Mouse (Mus musculus): ENCODE measurements around the gene Cfap36. TPM values are rescaled to one million over a fixed set of nuclear protein-coding genes. Genes with fewer than 3 reads are reported as not detected.

Gene Cfap36
- total and polyA plus RNA-seq, 2 experiments = 2.7 to 18.4 TPM

DNA sequence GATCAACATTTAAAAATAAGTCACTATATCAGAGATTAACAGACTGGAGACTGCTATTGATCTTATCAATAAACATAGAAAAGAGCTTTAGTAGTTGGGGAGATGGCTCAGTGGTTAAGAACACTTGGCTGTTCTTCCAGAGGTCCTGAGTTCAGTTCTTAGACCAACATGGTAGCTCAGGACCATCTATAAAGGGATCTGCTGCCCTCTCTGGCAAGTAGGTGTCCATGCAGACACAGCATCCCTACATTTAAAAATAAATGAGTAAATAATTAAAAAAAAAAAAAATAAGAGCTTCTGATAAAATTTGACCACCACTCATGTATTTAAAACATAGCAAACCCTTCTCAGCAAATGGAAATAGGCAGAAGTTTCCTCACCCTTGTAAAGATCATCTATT lies 9.2 kb downstream of the Cfap36 start:
- Histone ChIP-seq H3K4me3 (ENCODE audit: insufficient read depth, low read depth, low read length) (no peak overlapping the region), H3K27ac (replicated peaks; ENCODE audit: insufficient read depth, low read depth, low read length) (no peak overlapping the region), H3K36me3 (ENCODE audit: control insufficient read depth, insufficient read depth, low read length) (peaks cover 7% of the 10 kb centered on the region), H3K27me3 (ENCODE audit: control insufficient read depth, insufficient read depth, low read length) (no peaks in the 10 kb centered on the region), H3K4me1 (ENCODE audit: control insufficient read depth, insufficient read depth, low read length) (no peaks in the 10 kb centered on the region), H3K9ac (ENCODE audit: low read depth, low read length) (no peak overlapping the region), H3K79me2 (ENCODE audit: control insufficient read depth, insufficient read depth, low read length) (no peaks in the 10 kb centered on the region)
- no peak for DNase-seq (ENCODE audit: extremely low read depth, low read depth, low spot score)
- no peak for TF ChIP-seq CTCF (IDR thresholded peaks at IDR 0.05; ENCODE audit: low read depth, low read length)
- TF ChIP-seq POLR2A (IDR thresholded peaks at IDR 0.05; ENCODE audit: extremely low read depth, insufficient read depth, low read length) = no peak

DNA sequence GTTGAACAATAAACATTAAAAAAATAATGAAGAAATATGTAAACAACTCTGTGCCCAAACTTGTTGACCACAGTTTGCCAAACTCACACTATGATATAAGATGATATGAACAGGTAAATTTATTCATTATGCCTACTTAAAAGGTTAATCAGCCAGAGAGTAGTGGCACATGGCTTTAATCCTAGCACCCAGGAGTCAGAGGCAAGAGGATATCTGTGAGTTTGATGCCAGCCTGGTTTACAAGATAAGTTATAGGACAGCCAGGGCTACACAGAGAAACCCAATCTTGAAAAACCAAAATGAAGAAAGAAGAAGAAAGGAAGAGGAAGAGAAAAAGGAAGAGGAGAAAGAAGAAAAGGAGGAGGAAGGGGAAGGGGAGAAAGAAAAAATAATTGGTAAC lies 9.8 kb downstream of the Cfap36 start:
- H3K9ac ChIP-seq (ENCODE audit: low read depth, low read length) = no peak overlapping the region
- H3K27me3 ChIP-seq (ENCODE audit: control insufficient read depth, insufficient read depth, low read length) = no peaks in the 10 kb centered on the region
- DNase-seq (ENCODE audit: extremely low read depth, low read depth, low spot score) = no peak
- no peaks in the 10 kb centered on the region for H3K4me1 ChIP-seq (ENCODE audit: control insufficient read depth, insufficient read depth, low read length)
- TF ChIP-seq CTCF (IDR thresholded peaks at IDR 0.05; ENCODE audit: low read depth, low read length) (no peak), POLR2A (IDR thresholded peaks at IDR 0.05; ENCODE audit: extremely low read depth, insufficient read depth, low read length) (no peak)
- H3K36me3 ChIP-seq (ENCODE audit: control insufficient read depth, insufficient read depth, low read length) = peaks cover 7% of the 10 kb centered on the region
- H3K79me2 ChIP-seq (ENCODE audit: control insufficient read depth, insufficient read depth, low read length) = no peaks in the 10 kb centered on the region
- no peak overlapping the region for H3K27ac ChIP-seq (replicated peaks; ENCODE audit: insufficient read depth, low read depth, low read length)
- H3K4me3 ChIP-seq (ENCODE audit: insufficient read depth, low read depth, low read length) = no peak overlapping the region

DNA sequence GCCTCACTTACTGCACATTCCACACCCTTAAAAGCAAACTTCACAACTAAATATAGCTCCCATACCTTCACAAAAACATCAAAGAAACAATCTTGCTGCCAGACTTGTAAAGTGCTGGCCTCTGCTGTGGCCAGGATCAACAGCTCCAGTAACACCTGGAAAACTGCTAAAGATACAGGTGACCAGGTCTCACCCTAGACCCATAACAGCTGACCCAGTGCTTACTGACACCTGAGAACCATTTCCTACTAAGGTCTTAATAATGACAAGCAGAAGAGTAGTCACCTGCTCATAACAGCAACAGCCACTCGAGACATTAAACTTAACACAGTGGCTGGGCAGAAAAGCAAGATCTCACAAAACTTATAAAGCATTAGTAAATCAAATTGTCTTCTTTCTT lies 13.6 kb downstream of the Cfap36 start:
- 91% methylated on average over 1 of the region's 1 CpGs for WGBS
- TF ChIP-seq POLR2A (IDR thresholded peaks at IDR 0.05; ENCODE audit: extremely low read depth, insufficient read depth, low read length) (no peak), CTCF (IDR thresholded peaks at IDR 0.05; ENCODE audit: low read depth, low read length) (no peak)
- peaks cover 7% of the 10 kb centered on the region for H3K4me1 ChIP-seq (ENCODE audit: control insufficient read depth, insufficient read depth, low read length)

DNA sequence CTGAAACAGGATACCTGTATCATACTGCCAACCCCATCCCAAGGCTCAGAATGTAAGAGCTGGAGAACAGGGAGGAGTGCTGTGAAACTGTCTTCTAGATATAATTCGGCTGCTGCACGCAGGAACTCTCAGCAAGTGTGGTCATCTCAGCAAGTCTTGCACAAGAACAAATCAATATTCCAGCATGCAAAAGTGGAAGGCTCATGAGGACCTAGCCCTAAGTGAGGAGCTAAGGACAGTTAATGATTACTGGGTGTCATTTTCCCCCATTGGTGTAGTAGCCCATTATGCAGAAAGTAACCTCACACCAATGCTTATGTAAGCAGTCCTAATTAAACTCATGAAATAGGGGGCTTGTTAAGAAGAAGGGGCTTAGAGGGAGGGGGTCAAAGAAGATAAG lies 18.3 kb downstream of the Cfap36 start:
- Histone ChIP-seq H3K36me3 (ENCODE audit: control insufficient read depth, insufficient read depth, low read length) (peaks cover 29% of the 10 kb centered on the region), H3K27ac (replicated peaks; ENCODE audit: insufficient read depth, low read depth, low read length) (no peak overlapping the region), H3K4me1 (ENCODE audit: control insufficient read depth, insufficient read depth, low read length) (peaks cover 7% of the 10 kb centered on the region), H3K9ac (ENCODE audit: low read depth, low read length) (no peak overlapping the region), H3K79me2 (ENCODE audit: control insufficient read depth, insufficient read depth, low read length) (no peaks in the 10 kb centered on the region), H3K27me3 (ENCODE audit: control insufficient read depth, insufficient read depth, low read length) (no peaks in the 10 kb centered on the region), H3K4me3 (ENCODE audit: insufficient read depth, low read depth, low read length) (no peak overlapping the region)
- TF ChIP-seq POLR2A (IDR thresholded peaks at IDR 0.05; ENCODE audit: extremely low read depth, insufficient read depth, low read length) (no peak), CTCF (IDR thresholded peaks at IDR 0.05; ENCODE audit: low read depth, low read length) (no peak)
- 33% methylated on average over 2 of the region's 2 CpGs for WGBS
- peak; percentile 88 for DNase-seq (ENCODE audit: extremely low read depth, low read depth, low spot score)

More for the DNA sequence above, 13.6 kb downstream of the Cfap36 start:
- DNase-seq (ENCODE audit: extremely low read depth, low read depth, low spot score) = no peak
- Histone ChIP-seq H3K36me3 (ENCODE audit: control insufficient read depth, insufficient read depth, low read length) (peaks cover 25% of the 10 kb centered on the region), H3K27ac (replicated peaks; ENCODE audit: insufficient read depth, low read depth, low read length) (no peak overlapping the region), H3K9ac (ENCODE audit: low read depth, low read length) (no peak overlapping the region), H3K27me3 (ENCODE audit: control insufficient read depth, insufficient read depth, low read length) (no peaks in the 10 kb centered on the region), H3K79me2 (ENCODE audit: control insufficient read depth, insufficient read depth, low read length) (no peaks in the 10 kb centered on the region), H3K4me3 (ENCODE audit: insufficient read depth, low read depth, low read length) (no peak overlapping the region)

DNA sequence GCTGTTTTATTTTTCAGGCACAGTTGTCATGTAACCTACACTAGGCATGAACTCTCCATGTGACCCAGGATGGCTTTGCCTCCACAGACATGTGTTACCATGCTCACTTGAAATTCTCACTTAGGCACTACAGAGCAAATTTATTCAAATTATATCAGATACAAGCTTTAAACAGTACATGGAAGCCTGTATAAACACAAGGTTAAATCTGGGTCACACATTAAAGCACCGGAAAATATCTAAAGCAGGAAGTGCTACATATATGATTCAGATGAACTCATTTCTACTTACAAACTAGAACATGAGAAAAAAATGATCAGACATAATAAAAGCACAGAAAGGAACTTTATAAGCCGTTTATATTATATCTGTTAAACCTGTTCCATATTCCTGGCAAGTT lies 22.5 kb downstream of the Cfap36 start:
- WGBS = 85% methylated on average over 2 of the region's 2 CpGs
- Histone ChIP-seq H3K36me3 (ENCODE audit: control insufficient read depth, insufficient read depth, low read length) (peaks cover 44% of the 10 kb centered on the region), H3K27ac (replicated peaks; ENCODE audit: insufficient read depth, low read depth, low read length) (no peak overlapping the region), H3K4me1 (ENCODE audit: control insufficient read depth, insufficient read depth, low read length) (peaks cover 7% of the 10 kb centered on the region), H3K9ac (ENCODE audit: low read depth, low read length) (no peak overlapping the region), H3K4me3 (ENCODE audit: insufficient read depth, low read depth, low read length) (no peak overlapping the region), H3K79me2 (ENCODE audit: control insufficient read depth, insufficient read depth, low read length) (no peaks in the 10 kb centered on the region), H3K27me3 (ENCODE audit: control insufficient read depth, insufficient read depth, low read length) (no peaks in the 10 kb centered on the region)
- TF ChIP-seq CTCF (IDR thresholded peaks at IDR 0.05; ENCODE audit: low read depth, low read length) (no peak), POLR2A (IDR thresholded peaks at IDR 0.05; ENCODE audit: extremely low read depth, insufficient read depth, low read length) (no peak)
- no peak for DNase-seq (ENCODE audit: extremely low read depth, low read depth, low spot score)

DNA sequence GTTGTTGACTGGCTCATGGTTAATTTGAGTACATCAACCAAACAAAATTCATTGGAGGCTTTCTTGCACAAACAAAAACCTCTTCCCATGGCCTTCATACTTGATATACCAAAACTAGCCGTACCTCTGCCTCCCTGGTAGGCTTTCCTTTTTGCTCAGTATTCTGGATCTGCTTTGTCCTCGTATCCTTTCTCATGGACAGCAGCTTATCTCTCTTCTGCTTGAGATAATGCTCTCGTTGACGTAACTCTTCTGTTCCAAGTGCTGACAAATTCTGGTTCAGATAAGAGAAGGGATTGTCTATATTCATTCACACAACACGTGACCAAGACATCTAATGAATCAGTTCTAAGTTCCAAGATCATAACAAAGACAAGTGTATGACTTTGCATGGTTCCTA lies 24.9 kb downstream of the Cfap36 start:
- Histone ChIP-seq H3K4me3 (ENCODE audit: insufficient read depth, low read depth, low read length) (no peak overlapping the region), H3K27me3 (ENCODE audit: control insufficient read depth, insufficient read depth, low read length) (no peaks in the 10 kb centered on the region), H3K79me2 (ENCODE audit: control insufficient read depth, insufficient read depth, low read length) (no peaks in the 10 kb centered on the region), H3K36me3 (ENCODE audit: control insufficient read depth, insufficient read depth, low read length) (peaks cover 51% of the 10 kb centered on the region), H3K9ac (ENCODE audit: low read depth, low read length) (no peak overlapping the region), H3K27ac (replicated peaks; ENCODE audit: insufficient read depth, low read depth, low read length) (no peak overlapping the region), H3K4me1 (ENCODE audit: control insufficient read depth, insufficient read depth, low read length) (no peaks in the 10 kb centered on the region)
- no peak for DNase-seq (ENCODE audit: extremely low read depth, low read depth, low spot score)
- WGBS = 77% methylated on average over 5 of the region's 5 CpGs
- TF ChIP-seq POLR2A (IDR thresholded peaks at IDR 0.05; ENCODE audit: extremely low read depth, insufficient read depth, low read length) (no peak), CTCF (IDR thresholded peaks at IDR 0.05; ENCODE audit: low read depth, low read length) (no peak)

Measured in liver, adult 2 months (tissue).